Mouse (Mus musculus) WW6 (cell line): ENCODE measurements around the gene Prss12.

Source experiments
- DNase-seq: peaks from one replicate; pipeline ENCODE4 v3.0.0-alpha.2; 2013; ENCODE audit warnings: low read depth, low spot score

The Prss12 gene

GRCm38 (mm10) chr3:123527806-123528507, 81.2 kb downstream of the Prss12 start:
- no peak for DNase-seq

GRCm38 (mm10) chr3:123531124-123531523, 84.4 kb downstream of the Prss12 start:
- no peak for DNase-seq

GRCm38 (mm10) chr3:123537279-123537678, 90.6 kb downstream of the Prss12 start:
- DNase-seq: no peak

GRCm38 (mm10) chr3:123543585-123544304, 97.0 kb downstream of the Prss12 start:
- no peak for DNase-seq

- DNase-seq: no peak
These were observed 103.8 kb downstream of the Prss12 start for GRCm38 (mm10) chr3:123550487-123550886.

- no peak for DNase-seq
These were observed 107.2 kb downstream of the Prss12 start for GRCm38 (mm10) chr3:123553872-123554271.

GRCm38 (mm10) chr3:123555254-123555865, 108.6 kb downstream of the Prss12 start:
- no peak for DNase-seq
